Mouse (Mus musculus) lung, adult 2 months (tissue): ENCODE measurements around the gene Sptlc3.

Experiments used
- CTCF ChIP-seq: fragments of 200-500 bp; IDR thresholded peaks from 2 replicates; pipeline ENCODE4 v1.5.1; 2011; ENCODE audit warnings: mild to moderate bottlenecking, low read length, control low read depth; ENCODE audit not compliant: insufficient read depth
- POLR2A ChIP-seq: fragments of 200-500 bp; IDR thresholded peaks from 2 replicates; pipeline ENCODE4 v1.6.1; 2011; ENCODE audit warnings: low read depth, mild to moderate bottlenecking, control low read depth, low read length, borderline replicate concordance; ENCODE audit errors: extremely low read depth

DNA sequence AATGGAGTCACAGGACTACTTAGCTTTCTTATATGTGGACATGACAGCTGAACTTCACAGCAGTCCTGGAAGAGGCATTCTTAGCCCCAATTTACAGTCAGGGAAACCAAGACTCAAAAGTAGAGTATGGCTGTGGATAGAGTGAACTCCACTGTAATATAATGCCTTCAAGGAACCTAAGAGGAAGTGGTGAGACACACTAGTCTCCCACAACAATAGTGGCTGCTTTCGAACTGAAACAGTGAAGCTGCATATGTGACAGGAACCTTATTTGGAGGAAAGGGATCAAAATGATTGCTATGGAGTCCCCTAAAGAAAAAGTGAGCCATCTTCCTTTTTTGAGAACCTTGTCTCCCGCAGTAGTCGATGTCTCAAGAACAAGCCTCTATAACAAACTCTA is 178.1 kb downstream of the Sptlc3 start:
- TF ChIP-seq POLR2A (no peak), CTCF (no peak)
